Mouse (Mus musculus) MEL (cell line): ENCODE measurements at regions not wholly inside any gene's neighbourhood (a gene's known extent, or its start where the extent isn't known, plus 50 kb on each side); places are given as distances from the start of the nearest gene placed in this dataset.

Experiments
- CHD2 ChIP-seq: IDR thresholded peaks from 2 replicates; pipeline ENCODE4 v1.6.1; 2011; ENCODE audit warnings: low read length, improper control_type of control experiment
- CTCF ChIP-seq, 3 experiments: IDR thresholded peaks in 2 of 3; conservative IDR thresholded peaks in 1 of 3; 2 replicates each; pipeline ENCODE4 v1.5.1; 2011 to 2012; ENCODE audit warnings: low read length in 3 of 3, low read depth in 2 of 3, mild to moderate bottlenecking in 2 of 3, improper control_type of control experiment in 1 of 3, inconsistent platforms in 1 of 3, mixed read lengths in 1 of 3, moderate library complexity in 1 of 3; ENCODE audit not compliant: control insufficient read depth in 1 of 3, insufficient read depth in 1 of 3, poor library complexity in 1 of 3, severe bottlenecking in 1 of 3
- EP300 ChIP-seq, 2 experiments: IDR thresholded peaks; 2 replicates each; pipeline ENCODE4 v1.6.1; 2011; ENCODE audit warnings: improper control_type of control experiment in 2 of 2, low read length in 2 of 2, low read depth in 1 of 2, mild to moderate bottlenecking in 1 of 2
- GATA1 ChIP-seq: IDR thresholded peaks from 2 replicates; pipeline ENCODE4 v1.6.1; 2011; ENCODE audit warnings: low read depth, low read length, improper control_type of control experiment
- MYC ChIP-seq: IDR thresholded peaks from 2 replicates; pipeline ENCODE4 v1.6.1; 2011; ENCODE audit warnings: low read depth, mild to moderate bottlenecking, low read length, improper control_type of control experiment, moderate library complexity
- POLR2A ChIP-seq, 2 experiments: IDR thresholded peaks; 2 replicates each; pipeline ENCODE4 v1.6.1; 2011 to 2012; ENCODE audit warnings: low read length in 2 of 2, mild to moderate bottlenecking in 2 of 2, control low read depth in 1 of 2, improper control_type of control experiment in 1 of 2, low read depth in 1 of 2, moderate library complexity in 1 of 2; ENCODE audit not compliant: control insufficient read depth in 1 of 2, insufficient read depth in 1 of 2, poor library complexity in 1 of 2
- POLR2AphosphoS2 ChIP-seq: IDR thresholded peaks from 2 replicates; pipeline ENCODE4 v1.6.1; 2011; ENCODE audit warnings: low read length, improper control_type of control experiment
- SMC3 ChIP-seq: IDR thresholded peaks from 2 replicates; pipeline ENCODE4 v1.6.1; 2011; ENCODE audit warnings: low read depth, low read length, improper control_type of control experiment
- TBP ChIP-seq: IDR thresholded peaks from 2 replicates; pipeline ENCODE4 v1.8.0; 2011; ENCODE audit warnings: low read depth, low read length, improper control_type of control experiment
- USF1 ChIP-seq: IDR thresholded peaks from 2 replicates; pipeline ENCODE4 v1.6.1; 2014; ENCODE audit warnings: low read depth, mild to moderate bottlenecking, inconsistent platforms, low read length, improper control_type of control experiment, moderate library complexity
- ZC3H11A ChIP-seq: IDR thresholded peaks from 2 replicates; pipeline ENCODE4 v1.6.1; 2012; ENCODE audit warnings: low read depth, mild to moderate bottlenecking, inconsistent platforms, low read length, improper control_type of control experiment
- ZNF384 ChIP-seq: IDR thresholded peaks from 2 replicates; pipeline ENCODE4 v1.6.1; 2012; ENCODE audit warnings: low read depth, mild to moderate bottlenecking, inconsistent platforms, low read length, improper control_type of control experiment

GRCm38 (mm10) chr6:31221490-31221889 is 177.0 kb upstream of the Mkln1 start:
- TF ChIP-seq CTCF (IDR thresholded peaks at IDR 0.05 in 2 of 3, conservative IDR thresholded peaks at IDR 0.05 in 1 of 3; ENCODE audit: control insufficient read depth in 1 of 3, insufficient read depth in 1 of 3, low read depth in 2 of 3, low read length in 3 of 3, poor library complexity in 1 of 3, severe bottlenecking in 1 of 3) (no peak), POLR2A (IDR thresholded peaks at IDR 0.05; ENCODE audit: control insufficient read depth in 1 of 2, insufficient read depth in 1 of 2, low read depth in 1 of 2, low read length in 2 of 2, poor library complexity in 1 of 2) (no peak), USF1 (no peak), GATA1 (0 out of 2 replicates have a peak, but pooled peaks have one; percentile 3), EP300 (IDR thresholded peaks at IDR 0.05; ENCODE audit: low read depth in 1 of 2, low read length in 2 of 2) (peak in 1 of 2 experiments; percentile 52; a peak in 2 of 4 replicates), POLR2AphosphoS2 (no peak), TBP (no peak), ZC3H11A (no peak), MYC (no peak), CHD2 (no peak), SMC3 (no peak), ZNF384 (no peak)
